Mouse (Mus musculus): ENCODE results near the gene Psmd9. TPM values are rescaled to one million over a fixed set of nuclear protein-coding genes. Genes with fewer than 3 reads are reported as not detected.

The Psmd9 gene
- polyA plus RNA-seq (2012; rRNA removed), result 28.0 and 36.1 TPM in 2 replicates

DNA sequence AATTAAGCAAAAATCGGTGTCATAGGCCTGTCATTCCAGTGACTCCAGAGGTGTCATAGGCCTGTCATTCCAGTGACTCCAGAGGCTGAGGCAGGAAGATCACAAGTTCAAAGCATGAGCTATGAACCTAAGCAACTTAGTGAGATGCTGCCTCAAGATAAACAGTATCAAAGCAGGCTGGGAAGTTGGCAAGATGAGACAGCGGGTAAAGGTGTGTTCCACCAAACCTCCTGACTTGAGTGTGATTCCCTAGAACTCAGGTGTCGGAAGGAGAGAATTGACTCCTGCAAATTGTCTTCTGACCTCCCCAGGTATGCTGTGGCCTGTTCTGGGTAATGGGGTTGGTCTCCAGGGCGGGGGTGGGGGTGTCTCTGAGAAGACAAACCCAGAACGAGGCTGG, at the start of gene Psmd9:
Psmd9 (plus strand) TSS at position 130 of the 400 bp plus-strand sequence.
- DNase-seq (ENCODE audit: low read depth), result no peak

- no peak for DNase-seq (ENCODE audit: low read depth)
Measured at GRCm38 (mm10) chr5:123120624-123121215, 48.5 kb upstream of the Psmd9 start.

GRCm38 (mm10) chr5:123122181-123122580, 47.0 kb upstream of the Psmd9 start:
- no peak for DNase-seq (ENCODE audit: low read depth)

GRCm38 (mm10) chr5:123125105-123125504, 44.1 kb upstream of the Psmd9 start:
- DNase-seq (ENCODE audit: low read depth), result no peak

- no peak for DNase-seq (ENCODE audit: low read depth)
Measured at GRCm38 (mm10) chr5:123125638-123126406, 43.4 kb upstream of the Psmd9 start.

- no peak for DNase-seq (ENCODE audit: low read depth)
Measured at GRCm38 (mm10) chr5:123127031-123127430, 42.2 kb upstream of the Psmd9 start.

DNA sequence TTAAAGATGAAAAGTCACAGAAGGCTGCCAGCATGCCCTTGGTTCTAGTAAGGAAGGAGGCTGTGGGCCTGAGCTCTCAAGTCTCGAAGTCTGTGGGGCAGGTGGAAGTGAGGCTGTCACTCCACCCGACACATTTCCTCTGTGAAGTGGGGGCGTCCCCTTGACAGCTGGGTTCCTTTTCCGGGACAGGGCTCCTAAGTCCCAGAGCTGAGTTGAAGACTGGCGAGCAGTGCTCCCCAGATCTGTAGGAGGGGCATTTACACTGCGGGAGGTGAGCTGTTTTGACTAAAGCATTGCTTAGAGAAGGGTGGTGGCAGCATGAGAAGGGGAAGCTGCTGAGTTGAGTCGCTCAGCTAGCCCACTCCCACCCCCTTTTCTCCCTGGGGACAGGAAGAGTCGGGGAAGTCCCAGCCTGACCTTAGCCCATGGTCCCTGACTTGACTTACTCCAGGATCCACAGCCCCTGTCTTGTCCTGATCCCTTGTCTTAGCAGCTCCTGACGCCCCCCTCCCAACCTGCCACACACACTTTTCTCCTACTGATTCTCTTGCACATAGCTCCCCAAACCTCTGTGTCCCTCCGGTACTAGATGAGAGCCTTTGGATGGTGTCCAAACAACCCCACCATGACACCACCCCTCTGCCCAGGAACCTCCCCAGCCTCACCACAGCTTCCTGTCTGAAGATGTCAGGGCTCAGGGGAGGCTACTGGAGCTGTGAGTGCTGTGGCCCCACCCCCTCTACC, 40.6 kb upstream of the Psmd9 start:
- DNase-seq (ENCODE audit: low read depth), result no peak

GRCm38 (mm10) chr5:123129170-123129757, 39.9 kb upstream of the Psmd9 start:
- DNase-seq (ENCODE audit: low read depth), result no peak

DNA sequence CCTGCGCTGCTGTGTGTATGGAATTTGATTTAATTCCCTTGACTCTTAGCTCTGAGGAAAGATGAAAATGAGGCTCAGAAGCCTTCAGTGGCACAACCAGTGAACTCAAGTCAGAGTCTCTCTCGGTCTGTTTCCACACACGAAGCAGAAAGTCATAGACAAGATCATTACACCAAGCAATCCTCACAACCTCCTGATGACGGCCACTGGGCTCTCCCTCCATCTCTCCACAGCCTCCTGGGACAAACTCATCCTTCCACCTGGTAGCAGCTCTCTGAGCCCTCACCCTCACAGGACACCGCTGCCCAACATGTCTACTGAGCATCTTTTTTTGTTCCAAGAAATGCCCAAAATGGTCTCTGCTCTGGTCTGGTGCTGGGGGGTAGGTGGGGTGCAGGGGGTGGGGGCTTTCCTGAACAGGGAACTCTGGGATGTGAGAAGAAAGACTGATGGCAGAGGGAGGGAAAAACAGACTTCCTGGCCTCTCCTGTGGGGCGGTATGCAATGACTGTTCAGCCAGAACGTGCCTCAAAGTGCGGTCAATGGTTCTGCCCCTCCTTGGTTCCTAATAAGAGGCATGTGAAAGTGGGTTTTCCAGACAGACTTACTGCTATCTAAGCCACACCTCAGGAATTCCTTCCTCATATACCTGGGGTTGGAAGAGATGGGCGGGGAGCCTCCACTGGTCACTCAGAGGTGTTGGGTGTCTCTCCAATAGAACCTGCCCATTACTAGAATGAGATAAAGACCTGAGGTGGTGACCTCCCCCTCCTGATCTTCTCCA, 39.0 kb upstream of the Psmd9 start:
- no peak for DNase-seq (ENCODE audit: low read depth)

GRCm38 (mm10) chr5:123130814-123131148, 38.4 kb upstream of the Psmd9 start:
- DNase-seq (ENCODE audit: low read depth), result no peak

DNA sequence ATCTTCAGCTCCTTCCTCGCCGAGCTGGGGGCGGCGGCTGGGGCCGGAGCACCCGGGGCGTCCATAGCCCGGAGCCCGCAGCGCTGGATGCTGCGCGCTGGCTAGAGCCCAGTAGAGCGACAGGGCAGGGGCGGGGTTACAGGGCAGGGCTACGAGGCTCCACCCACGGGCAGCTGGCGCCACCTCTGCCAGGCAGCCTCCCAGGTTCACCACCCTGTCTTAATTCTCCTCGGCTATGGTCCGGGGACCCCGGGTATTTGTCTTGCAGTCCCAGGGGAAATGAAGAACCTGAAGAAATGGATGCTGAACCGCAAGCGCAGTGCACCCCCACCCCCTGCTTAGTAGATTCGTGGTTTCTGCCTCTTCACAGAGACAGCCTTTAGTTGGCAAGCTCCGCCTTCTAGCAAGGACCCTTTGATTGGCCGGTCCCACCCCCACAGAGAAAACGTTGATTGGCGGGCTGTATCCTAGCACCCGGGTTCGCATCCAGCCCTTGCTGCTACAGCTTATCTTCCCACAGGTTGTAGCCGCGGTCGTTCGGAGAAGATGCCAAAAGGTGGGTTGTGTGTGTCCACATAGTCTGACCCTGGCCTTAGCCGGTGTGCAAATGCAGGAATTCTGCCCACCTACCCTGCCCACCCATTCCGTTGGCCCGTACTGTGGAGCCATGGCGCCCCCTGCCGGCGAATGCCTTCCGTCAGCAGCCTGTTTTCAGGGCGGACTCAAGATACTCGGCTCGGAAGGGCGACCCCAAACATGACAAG, 36.7 kb upstream of the Psmd9 start, which contains the start of gene Rhof:
Rhof (minus strand) TSS at position 385 of the 764 bp plus-strand sequence.
- no peak for DNase-seq (ENCODE audit: low read depth)

DNA sequence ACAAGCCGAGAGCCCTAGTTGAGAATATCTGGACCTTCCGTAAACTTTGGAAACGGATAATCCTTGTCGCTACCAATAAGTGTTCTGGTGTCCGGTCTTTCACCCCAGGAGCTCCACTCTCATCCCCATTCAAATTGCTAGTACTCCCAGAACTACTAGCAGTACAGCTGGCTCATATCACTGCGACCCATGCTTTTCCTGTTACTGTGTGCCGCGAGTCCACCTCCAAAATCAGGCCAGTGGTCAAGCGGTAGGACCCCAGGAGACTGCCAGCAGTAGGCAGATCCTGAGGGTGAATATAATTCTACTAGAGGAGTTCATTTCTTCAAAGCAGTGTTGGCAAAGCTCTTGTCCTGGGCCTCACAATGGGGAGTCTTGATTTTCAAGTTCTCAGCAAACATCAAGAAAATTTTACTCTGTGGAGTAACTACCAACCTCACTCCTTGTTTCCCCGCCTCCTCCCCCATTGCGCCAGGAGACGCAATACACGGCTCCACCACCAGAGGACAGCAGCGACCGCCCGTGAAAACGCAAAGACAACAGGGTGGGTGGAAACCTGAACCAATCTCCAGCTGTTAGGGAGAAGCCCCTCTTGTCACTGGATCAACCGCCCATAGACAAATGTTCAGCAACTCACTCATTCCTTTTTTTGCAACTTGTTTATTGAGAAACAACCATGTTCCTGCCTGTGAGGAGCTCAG, 36.0 kb upstream of the Psmd9 start:
- no peak for DNase-seq (ENCODE audit: low read depth)

- DNase-seq (ENCODE audit: low read depth), result no peak
Measured at GRCm38 (mm10) chr5:123133784-123134143, 35.4 kb upstream of the Psmd9 start.

- DNase-seq (ENCODE audit: low read depth), result no peak
Measured at GRCm38 (mm10) chr5:123134186-123134874, 34.9 kb upstream of the Psmd9 start.

GRCm38 (mm10) chr5:123134875-123135382, 34.3 kb upstream of the Psmd9 start:
- DNase-seq (ENCODE audit: low read depth), result no peak

GRCm38 (mm10) chr5:123135471-123136360, 33.5 kb upstream of the Psmd9 start:
- no peak for DNase-seq (ENCODE audit: low read depth)

DNA sequence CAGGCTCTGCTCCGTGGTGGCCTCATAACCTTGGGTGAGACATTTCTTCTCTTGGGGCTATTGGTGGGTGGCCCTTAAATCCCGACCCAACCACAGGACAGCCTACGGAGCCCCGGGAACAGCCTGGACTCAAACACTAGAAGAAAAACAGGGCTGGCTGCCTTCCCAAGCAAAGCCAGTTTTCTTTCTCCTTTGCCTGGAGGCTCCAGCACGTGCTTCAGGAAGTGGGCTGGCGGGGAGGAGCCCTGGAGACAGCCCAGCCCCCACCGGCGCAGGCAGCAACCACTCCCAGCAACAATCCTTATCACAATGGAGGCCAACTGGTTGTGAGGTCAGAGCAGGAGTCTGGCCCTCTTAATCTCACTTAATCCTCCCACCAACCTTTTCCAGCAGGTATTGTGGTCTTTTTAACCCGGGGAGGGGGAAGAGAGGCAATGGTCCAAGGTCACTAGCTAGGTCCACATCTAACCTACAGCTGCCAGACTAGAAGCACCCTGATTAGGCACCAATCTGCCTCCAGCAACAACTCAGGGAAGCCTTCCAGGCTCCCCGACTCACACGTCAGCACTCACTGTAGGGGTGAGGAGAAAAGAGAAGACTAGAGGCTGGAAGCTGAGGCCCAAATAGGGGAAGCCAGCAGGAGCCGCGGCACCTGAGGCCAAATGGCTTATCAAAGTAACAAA, 32.7 kb upstream of the Psmd9 start:
- DNase-seq (ENCODE audit: low read depth), result peak; percentile 83

Data from gonadal fat pad, adult 2 months (tissue).